Mouse (Mus musculus): Measurements from ENCODE around the gene S100a14. TPM values are rescaled to one million over a fixed set of nuclear protein-coding genes. Genes with fewer than 3 reads are reported as not detected.

S100a14 gene
- not detected for polyA plus RNA-seq (2017; shearing (Covaris generic))

GRCm38 (mm10) chr3:90526580-90526979 is at the start of gene S100a14:
S100a14 (plus strand) TSS chr3:90526856.

GRCm38 (mm10) chr3:90490696-90491256 is 35.9 kb upstream of the S100a14 start, which contains the start of gene Snapin:
Snapin (minus strand) TSS chr3:90491033.

GRCm38 (mm10) chr3:90508950-90509746 is 17.5 kb upstream of the S100a14 start, which contains the start of gene Chtop:
Chtop (minus strand) TSS chr3:90509498.

GRCm38 (mm10) chr3:90513796-90514590 is 12.7 kb upstream of the S100a14 start, which contains the start of the genes S100a1 and S100a13:
S100a1 (minus strand) TSS chr3:90514392.
S100a13 (plus strand) TSS chr3:90514435.

GRCm38 (mm10) chr3:90537141-90537904 is 10.7 kb downstream of the S100a14 start, which contains the start of gene S100a16:
S100a16 (plus strand) TSS chr3:90537254.

GRCm38 (mm10) chr3:90560008-90560628 is 33.5 kb downstream of the S100a14 start, which contains the start of gene S100a3:
S100a3 (plus strand) TSS chr3:90560578.

Other genes with a start within 250 kb of the S100a14 start
- 11.9 TPM for gene Gatad2b, start 233.7 kb upstream of the S100a14 start, polyA plus RNA-seq (2017; shearing (Covaris generic))
- gene Slc27a3, start 136.9 kb upstream of the S100a14 start, polyA plus RNA-seq (2017; shearing (Covaris generic)) = not detected
- 18.6 TPM for gene Ints3, start 93.2 kb upstream of the S100a14 start, polyA plus RNA-seq (2017; shearing (Covaris generic))
- not detected for gene Npr1, start 61.0 kb upstream of the S100a14 start, polyA plus RNA-seq (2017; shearing (Covaris generic))
- gene Ilf2, start 50.7 kb upstream of the S100a14 start, polyA plus RNA-seq (2017; shearing (Covaris generic)) = 84.0 TPM
- 56.9 TPM for gene Snapin, start 35.8 kb upstream of the S100a14 start, polyA plus RNA-seq (2017; shearing (Covaris generic))
- 165 TPM for gene Chtop, start 17.4 kb upstream of the S100a14 start, polyA plus RNA-seq (2017; shearing (Covaris generic))
- gene S100a1, start 12.5 kb upstream of the S100a14 start, polyA plus RNA-seq (2017; shearing (Covaris generic)) = 1.1 TPM
- 123 TPM for gene S100a13, start 12.4 kb upstream of the S100a14 start, polyA plus RNA-seq (2017; shearing (Covaris generic))
- gene S100a16, start 10.4 kb downstream of the S100a14 start, polyA plus RNA-seq (2017; shearing (Covaris generic)) = not detected
- gene S100a3, start 33.7 kb downstream of the S100a14 start, polyA plus RNA-seq (2017; shearing (Covaris generic)) = 2.3 TPM
- not detected for gene S100a2, start 63.4 kb downstream of the S100a14 start, polyA plus RNA-seq (2017; shearing (Covaris generic))
- gene Gm42674, start 75.0 kb downstream of the S100a14 start, polyA plus RNA-seq (2017; shearing (Covaris generic)) = not detected
- gene S100a4, start 76.9 kb downstream of the S100a14 start, polyA plus RNA-seq (2017; shearing (Covaris generic)) = 279 TPM
- gene S100a5, start 81.7 kb downstream of the S100a14 start, polyA plus RNA-seq (2017; shearing (Covaris generic)) = not detected
- gene S100a6, start 86.0 kb downstream of the S100a14 start, polyA plus RNA-seq (2017; shearing (Covaris generic)) = 579 TPM
- gene S100a7a, start 127.2 kb downstream of the S100a14 start, polyA plus RNA-seq (2017; shearing (Covaris generic)) = 0.39 TPM
- gene S100a8, start 142.1 kb downstream of the S100a14 start, polyA plus RNA-seq (2017; shearing (Covaris generic)) = not detected
- gene S100a9, start 168.9 kb downstream of the S100a14 start, polyA plus RNA-seq (2017; shearing (Covaris generic)) = not detected
- gene Pglyrp4, start 200.1 kb downstream of the S100a14 start, polyA plus RNA-seq (2017; shearing (Covaris generic)) = not detected

All from effector memory CD4-positive, alpha-beta T cell, adult 5 months (primary cell).